Comparison of ENCODE assay signal across 8 mouse cellular contexts in genomic region chr8:48300613-48301037, GRCm38 (mm10).
DNase-seq lines count a peak whose midpoint lies in the region; ATAC-seq and TF ChIP-seq lines count a peak whose summit lies in the region.

No protein-coding gene starts in this region.

- WGBS in kidney, embryonic 14.5 days: 66% methylated on average over 12 of the region's 12 CpGs
- 58% methylated on average over 12 of the region's 12 CpGs for WGBS in forebrain, embryonic 14.5 days
- 29% methylated on average over 12 of the region's 12 CpGs for WGBS in limb, embryonic 10.5 days

- H3K4me1 ChIP-seq in kidney, embryonic 14.5 days (ENCODE audit: control insufficient read depth, insufficient read depth, low read length): peaks cover 5% of the 10 kb centered on the region
- peaks cover 6% of the 10 kb centered on the region for H3K4me1 ChIP-seq in forebrain, embryonic 14.5 days (ENCODE audit: control insufficient read depth, insufficient read depth, low read length)
- H3K4me1 ChIP-seq in limb, embryonic 10.5 days: peaks cover 54% of the 10 kb centered on the region

- H3K36me3 ChIP-seq in kidney, embryonic 14.5 days (ENCODE audit: control insufficient read depth, insufficient read depth, low read length): peaks cover 14% of the 10 kb centered on the region; the same call in 1 of the 2 replicates
- peaks cover 10% of the 10 kb centered on the region for H3K36me3 ChIP-seq in forebrain, embryonic 14.5 days (ENCODE audit: control insufficient read depth, insufficient read depth, low read length)
- peaks cover 41% of the 10 kb centered on the region for H3K36me3 ChIP-seq in limb, embryonic 10.5 days

- H3K9ac ChIP-seq in kidney, embryonic 14.5 days (ENCODE audit: low read depth, low read length): no peak overlapping the region
- H3K9ac ChIP-seq in forebrain, embryonic 14.5 days (ENCODE audit: low read length): no peak overlapping the region

- H3K27ac ChIP-seq in kidney, embryonic 14.5 days (ENCODE audit: low read depth, low read length): no peak overlapping the region
- peak overlapping the region; percentile 44; the same call in 1 of the 2 replicates for H3K27ac ChIP-seq in forebrain, embryonic 14.5 days (ENCODE audit: low read depth, low read length)
- peak overlapping the region; percentile 58; the same call in 1 of the 2 replicates for H3K27ac ChIP-seq in limb, embryonic 10.5 days

- H3K4me2 ChIP-seq in kidney, embryonic 14.5 days (replicated peaks; ENCODE audit: low read depth, low read length): no peak overlapping the region
- H3K4me2 ChIP-seq in forebrain, embryonic 14.5 days (ENCODE audit: low read length): 0 out of 2 replicates have a peak overlapping the region, but pooled peaks have one; percentile 2

- no peak for TF ChIP-seq CTCF in brain, embryonic 14.5 days (IDR thresholded peaks at IDR 0.05; ENCODE audit: borderline replicate concordance, extremely low read depth, insufficient read depth, insufficient read length)

- no peaks in the 10 kb centered on the region for H3K27me3 ChIP-seq in kidney, embryonic 14.5 days (ENCODE audit: control insufficient read depth, insufficient read depth, low read length)
- no peaks in the 10 kb centered on the region for H3K27me3 ChIP-seq in forebrain, embryonic 14.5 days (replicated peaks; ENCODE audit: control insufficient read depth, insufficient read depth, low read length)
- H3K27me3 ChIP-seq in limb, embryonic 10.5 days (ENCODE audit: low read depth, poor library complexity, severe bottlenecking): peaks cover 25% of the 10 kb centered on the region; the same call in 1 of the 2 replicates

- no peak overlapping the region for H3K4me3 ChIP-seq in kidney, embryonic 14.5 days (ENCODE audit: low read length)
- H3K4me3 ChIP-seq in forebrain, embryonic 14.5 days (ENCODE audit: low read depth, low read length): no peak overlapping the region
- 0 out of 2 replicates have a peak overlapping the region, but pooled peaks have one; percentile 23 for H3K4me3 ChIP-seq in limb, embryonic 10.5 days

- no peaks in the 10 kb centered on the region for H3K9me3 ChIP-seq in kidney, embryonic 14.5 days (ENCODE audit: control insufficient read depth, low read length)
- no peaks in the 10 kb centered on the region for H3K9me3 ChIP-seq in forebrain, embryonic 14.5 days (replicated peaks; ENCODE audit: control insufficient read depth, low read length)
- H3K9me3 ChIP-seq in limb, embryonic 10.5 days (replicated peaks): no peaks in the 10 kb centered on the region

- DNase-seq in kidney, adult 9 months: no peak
- DNase-seq in brain, embryonic 14.5 days (ENCODE audit: low read depth): peak; percentile 82
- DNase-seq in forebrain, embryonic 14.5 days (ENCODE audit: low spot score): peak; percentile 67
- peak; percentile 61 for DNase-seq in limb, embryonic 10.5 days (ENCODE audit: low spot score)
- no peak for DNase-seq in thymus, postnatal 0 days (ENCODE audit: low spot score)
- no peak for DNase-seq in spleen, postnatal 14 days (ENCODE audit: low spot score in 2 of 2)
- no peak for DNase-seq in right cerebral cortex, postnatal 25 days

- TF ChIP-seq POLR2A in brain, embryonic 14.5 days (IDR thresholded peaks at IDR 0.05; ENCODE audit: borderline replicate concordance, extremely low read depth, insufficient read depth, insufficient read length, poor library complexity, severe bottlenecking): no peak

- peak; percentile 38; the same call in 1 of the 2 replicates for ATAC-seq in kidney, embryonic 14.5 days (ENCODE audit: low FRiP score, low TSS enrichment)
- ATAC-seq in forebrain, embryonic 14.5 days: peak; percentile 70; the same call in 1 of the 2 replicates

Comparison
In these comparisons a context has a peak if more than half of its experiments do, and no peak if none do; other contexts are left out.
1. DNase-seq: peak in brain, embryonic 14.5 days (single experiment), forebrain, embryonic 14.5 days (single experiment) and limb, embryonic 10.5 days (single experiment); none in kidney, adult 9 months (single experiment), thymus, postnatal 0 days (single experiment), spleen, postnatal 14 days (0 of 2) and right cerebral cortex, postnatal 25 days (single experiment).